Mouse (Mus musculus): ENCODE measurements around the gene Mt3.
A peak's percentile ranks its signal among the peaks of the same experiment; 100 is the strongest.
"Not testable (repeated sequence)": the region's sequence is repeated elsewhere in the genome, so short reads cannot be mapped to it uniquely, and the experiment has no call there.

Mt3 gene

DNA sequence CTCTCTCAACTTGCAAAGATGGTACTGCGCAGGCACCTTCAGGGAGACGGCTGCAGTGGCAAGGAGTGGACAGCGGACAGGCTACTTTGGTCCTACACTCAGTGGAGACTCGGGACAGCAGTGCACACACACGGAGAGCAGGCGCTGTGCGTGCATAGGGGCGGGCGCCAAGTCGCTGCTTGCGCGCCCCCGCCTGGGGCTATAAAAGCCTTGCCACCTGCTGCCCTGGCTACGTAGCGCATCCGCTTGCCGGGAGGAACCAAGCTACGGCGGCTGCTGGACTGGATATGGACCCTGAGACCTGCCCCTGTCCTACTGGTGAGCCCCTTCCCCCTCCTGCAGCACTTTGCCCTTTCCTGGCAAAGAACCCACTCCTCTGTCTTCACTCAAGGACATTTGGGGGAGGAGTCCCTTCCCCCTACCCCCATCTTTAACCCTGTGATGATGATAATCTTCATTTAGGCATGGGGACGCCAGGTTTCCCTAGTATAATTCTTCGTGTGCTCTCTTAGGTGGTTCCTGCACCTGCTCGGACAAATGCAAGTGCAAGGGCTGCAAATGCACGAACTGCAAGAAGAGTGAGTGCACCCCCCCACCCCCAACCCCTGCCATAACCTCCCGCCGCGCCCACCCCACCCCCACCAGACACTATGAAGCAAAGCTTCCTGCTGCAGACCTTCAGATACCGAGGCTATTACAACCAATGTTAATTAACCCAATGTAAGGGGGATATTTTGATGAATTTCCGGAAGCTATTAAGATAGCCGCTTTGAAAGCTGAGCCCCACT lies at the start of gene Mt3:
Gene Mt3 (plus strand): TSS at position 95 of the 788 bp plus-strand sequence.
- DNase-seq = no peak

DNA sequence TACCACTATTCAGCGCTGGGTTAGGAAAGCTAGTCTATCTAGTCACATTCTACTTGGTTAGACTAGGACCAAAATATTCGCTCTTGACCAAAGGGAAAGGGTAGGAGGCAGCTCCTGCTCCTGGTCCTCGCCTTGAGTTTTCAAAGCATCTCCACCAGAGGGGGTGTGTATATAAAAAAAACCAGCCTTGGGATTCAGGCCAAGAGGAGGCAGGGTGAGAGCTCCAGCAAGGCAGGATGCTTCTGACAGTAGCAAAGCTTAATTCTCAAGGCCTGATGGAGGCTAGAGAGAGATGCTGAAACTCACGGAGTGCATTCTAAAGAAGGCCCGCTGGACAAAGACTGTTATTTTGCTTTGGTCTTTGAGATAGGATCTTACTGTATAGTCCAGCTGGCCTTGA lies 48.3 kb upstream of the Mt3 start:
- DNase-seq = no peak

DNA sequence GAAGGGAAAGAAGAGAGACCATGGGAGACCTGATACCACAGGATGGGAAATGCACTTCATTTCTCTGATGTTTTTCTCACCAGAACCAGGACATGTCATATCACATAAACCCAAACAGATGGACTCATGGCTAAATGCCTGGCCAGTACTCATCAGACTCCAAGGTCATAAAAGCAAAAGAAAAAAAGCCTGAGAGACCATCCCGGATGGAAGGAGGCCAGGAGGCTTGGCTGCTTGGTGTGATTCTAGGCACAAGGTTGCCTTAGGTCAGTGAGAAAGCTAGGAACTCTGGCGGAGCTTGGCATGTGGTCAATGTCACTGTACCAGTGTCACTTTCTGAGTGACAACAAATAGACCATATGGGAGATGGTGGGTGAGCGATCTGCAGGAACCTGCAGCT lies 44.5 kb upstream of the Mt3 start:
- DNase-seq = peak in 1 of 2 experiments; percentile 10

DNA sequence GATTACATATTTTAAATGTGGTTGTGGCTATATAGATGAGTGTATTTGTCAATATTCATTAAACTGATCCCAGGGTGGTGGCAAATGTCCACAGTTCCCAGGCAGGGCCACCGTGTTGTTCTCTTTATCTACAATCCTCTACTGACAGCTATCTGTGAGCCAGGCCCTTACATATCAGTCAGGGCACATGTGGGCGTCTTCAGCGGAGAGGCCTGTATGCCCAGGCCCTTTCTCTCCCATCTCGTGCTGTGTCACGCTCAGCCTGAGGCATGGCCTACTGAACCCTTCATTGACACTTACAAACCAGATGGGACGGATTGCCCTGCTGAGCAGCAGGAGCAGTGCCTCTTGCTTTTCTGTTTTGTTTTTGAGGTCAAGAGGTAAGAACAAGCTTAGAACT lies 43.0 kb upstream of the Mt3 start:
- DNase-seq = no peak

DNA sequence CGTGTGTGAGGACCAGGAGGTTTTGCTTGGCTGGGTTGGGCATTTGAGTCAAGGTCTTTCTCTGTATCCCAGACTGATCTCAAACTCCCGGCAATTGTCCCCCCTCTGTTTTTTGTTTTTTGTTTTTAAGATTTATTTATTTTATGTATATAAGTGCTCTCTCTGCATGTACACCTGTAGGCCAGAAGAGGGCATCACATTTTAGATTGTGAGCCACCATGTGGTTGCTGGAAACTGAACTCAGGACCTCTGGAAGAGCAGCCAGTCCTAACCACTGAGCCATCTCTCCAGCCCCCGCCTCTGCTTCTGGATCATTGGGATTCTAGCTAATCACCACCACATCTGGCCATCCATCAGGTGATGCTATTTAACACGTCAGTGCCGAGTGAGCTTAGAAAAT lies 42.6 kb upstream of the Mt3 start:
- no peak for DNase-seq

DNA sequence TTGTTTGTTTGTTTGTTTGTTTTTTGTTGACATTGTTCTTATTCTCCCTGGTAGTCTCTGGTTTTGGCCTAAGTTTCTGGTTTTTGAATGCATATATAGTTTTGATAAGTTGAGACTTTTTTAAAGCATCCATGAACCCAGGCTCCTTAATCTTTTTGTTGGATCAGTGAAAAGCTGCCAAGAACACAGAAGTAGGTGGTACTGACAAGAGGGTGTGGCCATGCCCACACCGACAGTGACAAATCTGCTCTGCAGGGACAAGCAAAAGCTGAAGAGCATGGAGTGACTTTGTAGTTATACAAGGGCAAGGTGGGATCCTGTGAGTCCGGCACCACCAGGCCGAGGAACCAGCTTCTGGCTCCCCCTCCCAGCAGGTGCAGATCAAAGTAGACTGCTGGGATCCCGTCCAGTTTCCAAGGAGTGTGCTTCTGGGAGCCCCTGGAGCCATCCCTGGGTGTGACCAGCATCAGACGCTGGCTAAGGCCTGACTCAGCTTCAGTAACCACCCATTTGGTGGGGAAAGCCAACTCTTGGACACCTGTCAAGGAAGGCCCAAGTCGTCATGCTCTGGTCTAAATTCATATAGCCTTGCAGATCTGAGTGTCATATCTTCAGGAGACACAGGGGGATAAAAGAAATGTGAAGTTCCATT lies 41.8 kb upstream of the Mt3 start:
- DNase-seq = no peak

DNA sequence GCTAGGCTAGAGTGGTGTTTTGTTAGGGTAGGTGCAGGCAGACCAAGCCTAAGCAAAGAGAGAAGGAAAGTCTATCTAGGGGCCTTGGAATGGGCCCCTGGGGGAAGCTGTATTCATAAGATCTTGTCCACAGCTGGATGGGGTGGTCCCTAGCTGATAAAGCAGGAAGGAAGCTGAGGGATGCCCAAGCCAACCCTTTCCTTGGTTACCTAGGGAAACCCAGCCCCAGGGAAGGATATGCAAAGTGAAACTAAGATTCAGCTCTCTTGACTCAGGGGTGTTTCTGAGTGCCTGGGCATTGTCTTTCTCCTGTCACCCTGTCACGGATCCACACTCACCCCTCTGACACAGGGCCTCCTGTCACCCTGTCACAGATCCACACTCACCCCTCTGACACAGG lies 39.0 kb upstream of the Mt3 start:
- no peak for DNase-seq

DNA sequence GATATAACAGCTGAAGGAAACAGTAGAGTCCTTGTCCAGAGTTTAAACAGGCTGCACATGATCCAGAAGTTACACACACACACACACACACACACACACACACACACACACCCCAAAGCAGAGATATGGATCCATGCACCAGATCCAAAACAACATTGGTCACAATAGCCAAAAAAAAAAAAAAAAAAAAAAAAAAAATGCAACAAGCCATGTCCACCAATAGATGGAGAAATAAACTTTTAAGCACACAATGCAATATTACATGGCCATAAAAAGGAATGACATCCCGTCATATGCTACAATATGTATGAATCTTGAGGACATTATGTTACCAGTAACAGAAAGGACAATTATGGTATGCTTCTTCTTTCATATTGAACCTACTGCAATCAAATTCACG lies 38.4 kb upstream of the Mt3 start:
- no peak for DNase-seq

DNA sequence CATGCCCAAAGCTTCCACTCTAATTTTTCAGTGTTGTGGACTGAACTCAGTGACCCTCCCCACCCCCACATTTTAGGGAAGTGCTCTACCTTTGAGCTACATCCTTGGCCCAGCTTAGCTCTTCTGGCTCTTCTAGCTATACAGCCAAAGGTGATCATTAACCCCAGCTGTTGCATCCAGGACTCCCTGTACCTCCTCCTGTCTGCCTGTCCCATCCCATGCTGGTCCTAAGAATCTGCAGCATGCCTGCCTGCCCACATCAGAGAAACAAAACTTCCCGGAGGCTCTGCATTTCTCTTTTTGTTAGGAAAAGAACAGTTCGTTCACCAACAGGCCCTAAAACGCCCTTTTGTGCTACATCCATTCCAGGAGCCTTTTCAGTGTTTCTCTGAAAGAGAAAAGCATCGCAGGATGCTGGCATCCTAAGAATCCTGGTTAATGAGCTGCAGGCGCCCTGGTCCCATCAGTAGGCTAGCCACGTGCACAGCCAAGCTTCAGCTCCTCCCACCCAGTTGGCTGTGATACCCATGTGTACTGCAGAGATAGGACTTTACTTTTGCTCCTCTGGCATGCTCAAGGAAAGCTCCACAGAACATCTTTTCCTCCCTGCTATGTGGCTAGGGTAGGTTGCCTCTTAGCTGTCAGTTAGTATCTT lies 33.5 kb upstream of the Mt3 start:
- no peak for DNase-seq

DNA sequence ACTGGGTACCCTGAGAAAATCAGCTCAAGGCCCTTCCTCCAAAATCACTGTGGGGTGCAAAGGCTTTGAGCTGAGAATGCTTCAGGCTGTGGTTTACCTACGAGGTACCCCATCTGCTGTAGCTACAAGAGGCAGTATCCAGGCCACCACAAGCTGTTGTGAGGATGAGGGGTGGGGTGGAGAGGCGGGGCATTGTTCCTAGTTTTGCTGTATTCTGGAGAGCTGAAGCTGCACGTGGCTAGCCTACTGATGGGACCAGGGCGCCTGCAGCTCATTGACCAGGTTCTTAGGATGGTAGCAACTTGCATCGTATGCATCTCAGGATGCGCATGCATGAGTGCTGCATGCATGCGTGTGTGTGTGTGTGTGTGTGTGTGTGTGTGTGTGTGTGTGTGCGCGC lies 30.8 kb upstream of the Mt3 start:
- DNase-seq = no peak

DNA sequence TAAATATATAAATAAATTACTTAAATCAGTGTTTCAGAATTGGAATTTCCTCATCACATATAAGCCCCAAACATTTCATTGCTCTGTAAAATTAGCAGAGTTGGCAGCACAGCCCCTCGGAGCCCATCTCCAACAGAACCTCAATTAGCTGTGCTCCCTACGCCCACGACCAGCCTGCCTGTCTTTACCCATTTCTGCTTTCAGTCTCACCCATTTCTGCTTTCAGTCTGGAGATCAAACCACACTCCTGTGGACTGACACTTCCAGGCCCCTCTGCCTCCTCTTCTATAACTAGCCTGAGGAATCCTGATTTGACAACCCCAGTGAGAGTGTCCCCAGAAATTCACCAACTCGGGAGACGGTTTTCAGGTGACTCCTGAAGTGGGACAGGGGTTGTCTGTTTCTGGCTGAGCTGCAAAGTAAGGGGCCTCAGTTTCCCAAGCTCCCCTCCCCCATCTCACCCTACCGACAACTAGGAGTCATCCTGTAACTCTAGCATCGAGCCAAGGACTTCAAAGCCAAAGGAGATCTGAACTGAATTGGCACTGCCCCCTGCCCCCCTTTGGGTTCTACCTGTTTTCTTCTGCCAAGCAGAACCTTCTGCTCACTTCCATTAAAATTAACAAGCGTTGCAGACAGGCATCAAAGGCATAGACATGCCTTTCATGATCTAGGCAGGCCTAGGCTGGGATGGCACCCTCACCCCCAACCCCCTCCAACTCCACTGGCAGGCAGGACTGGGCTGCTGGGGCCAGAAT lies 29.5 kb upstream of the Mt3 start:
- DNase-seq = no peak

DNA sequence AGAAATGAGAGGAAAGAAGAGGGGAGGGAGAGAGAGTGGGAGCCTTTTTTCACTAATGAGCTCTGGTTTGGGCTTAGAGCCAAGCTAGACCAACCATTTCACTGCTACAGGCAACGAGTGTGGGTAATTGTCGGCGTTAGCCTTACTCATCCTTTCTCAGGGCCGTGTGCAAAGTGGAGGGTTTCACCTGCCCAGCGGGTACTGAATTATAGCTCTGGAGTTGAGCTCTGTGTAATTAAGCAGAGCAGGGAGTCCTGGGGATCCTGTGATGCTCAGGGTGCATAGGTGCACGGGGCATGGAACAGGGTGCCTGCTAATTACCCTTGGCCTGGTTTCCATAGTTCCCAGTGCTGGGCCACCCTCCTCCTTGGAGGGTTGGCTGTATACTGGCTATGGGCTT lies 24.7 kb upstream of the Mt3 start:
- no peak for DNase-seq

DNA sequence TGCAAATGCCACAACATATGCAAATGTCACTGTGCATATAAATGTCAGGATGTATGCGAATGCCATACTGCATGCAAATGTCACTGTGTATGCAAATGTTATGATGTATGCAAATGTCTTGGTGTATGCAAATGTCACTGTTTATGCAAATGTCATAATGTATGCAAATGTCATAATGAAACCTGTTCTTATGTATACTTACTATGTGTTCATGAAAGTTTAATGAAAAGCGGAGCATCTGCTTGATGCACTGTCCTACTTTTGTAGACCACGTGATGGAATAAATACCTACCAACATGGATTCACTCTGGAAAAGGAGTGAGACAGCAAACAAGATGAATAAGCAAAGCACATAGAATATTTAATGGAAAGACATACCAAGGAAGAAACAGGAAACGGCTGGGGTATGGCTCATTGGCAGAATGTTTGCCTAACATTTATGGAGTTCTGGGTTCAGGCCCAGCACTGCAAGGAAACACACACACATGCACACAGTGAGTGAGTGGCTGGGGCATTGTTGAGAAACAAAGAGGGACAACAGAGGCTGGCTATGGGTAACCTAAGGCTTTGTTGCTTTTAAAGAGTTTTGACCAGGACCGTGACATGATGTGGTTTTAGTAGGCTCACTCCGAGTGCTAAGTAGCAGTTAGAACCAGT lies 23.1 kb upstream of the Mt3 start:
- DNase-seq = no peak

DNA sequence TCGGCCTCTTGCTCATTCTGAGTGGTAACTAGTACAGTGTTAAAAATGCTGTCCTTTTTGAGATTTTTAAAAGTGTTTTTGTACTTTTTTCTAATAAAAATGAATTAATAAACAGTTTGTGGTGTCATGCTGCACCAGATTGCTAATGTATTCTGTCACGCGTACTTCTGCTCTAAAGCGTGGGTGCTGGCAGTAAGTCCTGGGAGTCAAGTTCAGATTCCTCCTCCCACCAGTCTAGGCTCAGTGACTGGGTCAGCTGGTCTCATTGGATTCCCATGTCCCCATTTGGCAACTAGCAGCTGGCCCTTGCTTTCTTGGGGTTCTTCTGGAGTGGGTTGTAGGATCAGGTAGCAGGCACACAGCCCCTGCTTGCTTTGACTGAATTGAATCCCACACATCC lies 22.3 kb upstream of the Mt3 start:
- no peak for DNase-seq

DNA sequence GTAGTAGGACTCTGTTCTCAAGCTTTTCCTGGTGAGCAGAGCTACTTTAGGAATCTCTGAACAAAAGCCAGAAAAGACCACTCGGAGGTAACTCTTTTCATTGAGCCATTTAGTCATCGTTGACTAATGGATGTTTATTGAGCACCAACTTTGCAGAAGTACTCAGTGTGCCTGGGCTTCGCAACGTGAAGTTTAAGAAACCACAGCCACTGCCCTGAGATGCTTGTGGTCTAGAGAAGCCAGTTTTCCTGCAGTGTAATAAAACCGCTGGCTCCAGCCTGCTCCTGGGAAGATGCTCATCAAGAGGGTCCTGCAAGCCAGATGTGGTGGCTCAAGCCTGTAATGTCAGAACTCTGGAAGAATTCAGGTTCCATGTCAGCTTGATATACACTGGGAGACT lies 20.3 kb upstream of the Mt3 start:
- DNase-seq = no peak

DNA sequence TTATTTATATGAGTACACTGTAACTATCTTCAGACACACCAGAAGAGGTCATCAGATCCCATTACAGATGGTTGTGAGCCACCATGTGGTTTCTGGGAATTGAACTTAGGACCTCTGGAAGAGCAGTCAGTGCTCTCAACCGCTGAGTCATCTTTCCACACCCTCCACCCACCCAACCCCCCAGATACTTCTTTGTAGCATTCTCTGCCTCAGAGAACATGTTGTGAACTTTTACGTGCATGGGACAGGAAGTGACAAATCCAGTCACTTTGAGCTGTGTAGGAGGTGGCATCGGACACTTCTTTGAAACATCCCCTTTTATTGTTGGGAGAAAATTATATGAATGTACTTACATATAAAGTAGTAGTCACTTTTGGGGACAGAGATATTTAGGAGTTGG lies 17.8 kb upstream of the Mt3 start:
- DNase-seq = not testable (repeated sequence)

DNA sequence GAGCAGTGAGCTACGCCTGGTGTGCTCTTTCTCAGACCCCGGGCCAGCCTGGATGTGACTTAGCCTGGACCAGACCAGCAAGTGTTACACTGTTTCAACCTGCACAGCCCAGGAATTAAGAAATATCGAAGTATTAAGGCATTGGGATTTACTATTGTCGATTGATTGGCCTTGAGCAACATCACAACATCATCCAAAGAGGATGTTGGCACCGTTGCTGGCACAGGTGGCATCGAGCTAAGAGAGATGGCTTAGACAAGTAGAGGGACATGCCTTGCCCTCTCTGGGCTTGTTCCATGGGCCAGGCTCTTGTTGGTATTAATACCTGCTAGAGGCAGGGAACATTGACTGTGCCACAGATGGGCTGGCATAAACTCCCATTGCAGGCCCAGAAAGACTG lies 16.9 kb upstream of the Mt3 start:
- no peak for DNase-seq

DNA sequence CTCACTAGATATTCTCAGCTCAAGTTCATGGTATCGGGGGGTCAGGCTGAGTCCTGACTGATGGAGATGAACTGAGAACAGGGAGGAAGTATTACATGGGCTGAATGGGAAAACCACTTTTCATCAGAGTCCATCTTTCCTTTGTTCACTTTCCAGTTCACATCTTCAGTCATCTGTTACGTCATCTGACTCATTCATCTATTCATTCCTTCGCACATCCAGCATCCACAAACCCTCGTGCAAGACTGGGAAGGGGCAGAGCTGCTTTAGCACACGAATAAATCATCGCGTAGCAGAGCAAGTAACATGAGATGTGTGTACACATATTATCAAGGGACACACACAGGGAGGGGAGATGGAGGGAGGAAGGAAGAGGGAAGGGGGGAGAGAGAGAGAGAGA lies 16.2 kb upstream of the Mt3 start:
- DNase-seq = no peak

DNA sequence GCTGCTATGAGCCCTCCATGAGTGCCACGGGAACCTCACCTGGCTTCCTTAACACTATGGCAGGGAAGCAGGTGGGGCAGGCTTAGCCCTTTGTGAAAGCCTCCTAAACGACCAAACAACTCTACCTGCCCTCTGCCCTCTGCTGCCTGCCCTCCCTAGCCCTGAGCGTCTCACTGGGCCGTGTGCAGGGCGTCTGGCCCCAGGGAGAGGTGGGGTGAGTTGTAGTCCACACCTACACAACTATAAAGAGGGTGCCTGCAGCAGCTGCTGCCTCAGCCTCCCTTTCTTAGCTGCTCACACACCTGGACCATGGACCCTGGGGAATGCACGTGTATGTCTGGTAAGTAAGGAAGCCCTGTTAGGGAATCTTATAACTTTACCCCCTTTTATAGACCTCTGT lies 15.5 kb upstream of the Mt3 start, which contains the start of gene Mt4:
Gene Mt4 (plus strand): TSS at position 265 of the 400 bp plus-strand sequence.
- no peak for DNase-seq

DNA sequence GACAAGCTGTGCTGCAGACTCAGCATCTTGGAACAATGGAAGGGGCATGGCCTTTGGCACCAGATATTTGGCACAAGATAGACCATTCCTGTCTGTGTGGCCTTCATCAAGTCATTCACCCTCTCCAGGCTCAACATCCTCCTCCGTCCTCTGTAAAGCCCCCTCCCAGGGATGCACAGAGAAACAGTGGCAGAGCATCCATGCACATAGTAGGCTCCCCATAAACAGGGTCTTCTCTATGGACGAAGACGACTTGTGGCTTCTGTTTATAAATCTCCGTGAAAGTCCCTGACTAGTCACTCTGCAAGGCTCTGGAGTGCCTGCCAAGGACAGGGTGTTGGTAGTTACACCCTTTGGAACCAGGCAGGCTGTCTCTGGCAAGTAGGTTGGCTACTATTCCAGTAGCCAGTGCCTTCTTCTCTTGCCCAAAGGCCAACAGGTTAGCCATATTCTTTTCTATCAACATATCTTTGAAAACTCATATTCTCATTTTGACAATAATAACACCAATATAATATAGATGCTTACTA lies 12.1 kb upstream of the Mt3 start:
- DNase-seq = no peak

DNA sequence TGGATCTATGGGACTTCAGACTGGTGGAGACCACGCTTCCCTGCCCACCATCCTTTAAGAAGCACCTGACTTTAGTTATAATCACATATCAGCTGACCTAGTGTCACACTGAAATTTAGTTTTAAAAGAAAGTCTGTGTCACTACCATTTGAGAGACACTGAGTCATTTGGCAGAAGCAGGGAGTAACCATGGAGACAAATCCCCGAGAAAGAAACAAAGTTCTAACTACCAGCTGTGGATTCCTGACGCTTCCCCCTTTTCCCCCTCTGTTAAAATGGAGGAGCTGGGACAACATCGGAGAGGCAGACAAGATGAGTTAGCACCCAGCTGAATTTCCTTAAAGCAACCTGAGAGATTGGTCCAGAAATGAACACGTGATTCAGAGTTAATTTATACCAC lies 4.2 kb upstream of the Mt3 start:
- no peak for DNase-seq

DNA sequence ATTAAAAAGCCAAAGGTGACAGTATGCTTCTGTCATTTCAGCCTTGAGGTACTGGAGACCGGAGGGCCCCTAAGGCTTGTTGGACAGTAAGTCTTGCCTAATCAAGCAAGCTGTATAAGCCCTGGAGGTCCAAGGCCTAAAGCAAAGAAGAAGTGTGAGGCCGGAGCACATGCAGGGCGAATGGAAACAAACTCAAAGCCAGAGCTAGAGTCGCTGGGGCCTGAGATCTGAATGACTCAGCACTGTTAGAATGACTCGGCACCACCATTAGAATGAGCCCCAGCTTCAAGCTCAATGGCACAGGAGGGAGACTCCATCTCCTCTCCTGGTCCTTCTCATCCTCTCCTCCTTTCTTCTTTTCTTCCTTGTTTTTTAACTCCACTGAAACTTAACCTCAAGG lies 1.5 kb upstream of the Mt3 start:
- no peak for DNase-seq

DNA sequence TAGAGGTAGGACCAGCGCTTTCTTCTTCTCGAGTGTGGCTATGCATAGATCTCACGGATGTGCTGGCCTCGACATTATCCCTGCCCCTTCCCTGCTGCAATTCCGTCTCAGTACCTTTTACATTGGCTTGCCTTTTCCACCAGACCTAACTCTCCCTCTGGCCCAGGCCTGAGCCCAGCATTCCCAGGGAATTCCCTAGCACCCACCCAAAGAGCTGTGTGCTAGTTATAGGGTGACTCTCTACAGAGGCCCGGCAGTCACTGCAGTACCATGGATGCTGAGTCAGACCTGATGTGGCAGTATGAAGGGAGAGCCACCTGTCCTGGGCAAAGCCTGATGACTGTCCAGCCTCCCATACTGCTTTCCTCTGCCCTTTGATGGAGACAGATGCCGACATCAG lies 1.0 kb downstream of the Mt3 start:
- DNase-seq = no peak
